Mouse (Mus musculus) liver, embryonic 14.5 days (tissue): ENCODE measurements around the gene Sp9.

ENCODE experiments used
- CTCF ChIP-seq: IDR thresholded peaks from 2 replicates; pipeline ENCODE4 v1.5.1; 2016; ENCODE audit warnings: antibody characterized with exemption, low read depth, control low read depth
- EP300 ChIP-seq: IDR thresholded peaks from 2 replicates; pipeline ENCODE4 v1.6.1; 2016; ENCODE audit warnings: antibody characterized with exemption, low read depth

DNA sequence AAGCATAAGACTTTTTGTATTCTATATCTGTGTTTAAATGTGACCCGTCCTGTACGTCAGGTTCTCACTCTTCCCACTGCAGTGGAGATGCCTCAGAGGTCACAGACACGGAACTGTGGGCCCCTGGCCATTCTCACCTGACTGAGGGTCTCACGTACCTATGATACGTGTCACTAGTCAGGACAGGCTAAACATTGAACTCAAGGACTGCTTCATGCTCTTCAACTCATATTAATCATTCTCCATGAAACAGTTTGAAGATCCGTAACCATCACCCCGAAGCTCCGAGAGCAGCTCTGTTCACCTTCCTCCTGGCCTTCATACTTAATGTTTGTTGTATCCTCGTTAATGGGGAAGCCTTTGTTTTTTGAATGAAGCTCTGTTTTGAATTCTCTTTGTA is 45.7 kb downstream of the Sp9 start:
- no peak for TF ChIP-seq CTCF
- no peak for TF ChIP-seq EP300
